Mouse (Mus musculus) heart, embryonic 16.5 days (tissue): ENCODE data around the gene Fchsd2. TPM values are rescaled to one million over a fixed set of nuclear protein-coding genes. Genes with fewer than 3 reads are reported as not detected.

ENCODE experiments used
- ATAC-seq: fragments of 200-750 bp; cut with Nextera tagmentation; replicated peaks from 2 replicates; pipeline ENCODE4 v1.8.0; 2017; ENCODE audit warnings: moderate number of reproducible peaks; ENCODE audit not compliant: insufficient read depth, low FRiP score; ENCODE audit errors: extremely low read depth
- H3K27ac ChIP-seq: fragments of 300-500 bp; sonication (generic); 2 replicates; pipeline ENCODE4 v1.5.1; 2014; ENCODE audit warnings: mild to moderate bottlenecking, low read length, control low read depth, moderate library complexity
- H3K27me3 ChIP-seq: fragments of 300-500 bp; sonication (generic); 2 replicates; pipeline ENCODE4 v1.6.1; 2014; ENCODE audit warnings: low read length, mixed read lengths; ENCODE audit not compliant: control insufficient read depth, insufficient read depth
- H3K36me3 ChIP-seq: fragments of 300-500 bp; sonication (generic); 2 replicates; pipeline ENCODE4 v1.6.1; 2014; ENCODE audit not compliant: control insufficient read depth, insufficient read depth
- H3K4me1 ChIP-seq: fragments of 300-500 bp; sonication (generic); 2 replicates; pipeline ENCODE4 v1.6.1; 2014; ENCODE audit warnings: low read length, mixed read lengths; ENCODE audit not compliant: control insufficient read depth, insufficient read depth
- H3K4me2 ChIP-seq: fragments of 300-500 bp; sonication (generic); 2 replicates; pipeline ENCODE4 v1.6.1; 2014; ENCODE audit warnings: low read depth, mild to moderate bottlenecking, control low read depth, low read length
- H3K4me3 ChIP-seq: fragments of 300-500 bp; sonication (generic); 2 replicates; pipeline ENCODE4 v1.5.1; 2014; ENCODE audit warnings: mild to moderate bottlenecking, control low read depth, low read length
- H3K9ac ChIP-seq: fragments of 300-500 bp; sonication (generic); 2 replicates; pipeline ENCODE4 v1.6.1; 2014; ENCODE audit warnings: low read length, control low read depth
- H3K9me3 ChIP-seq: fragments of 300-500 bp; sonication (generic); replicated peaks from 2 replicates; pipeline ENCODE4 v1.6.1; 2016; ENCODE audit warnings: low read length; ENCODE audit not compliant: control insufficient read depth
- WGBS: fragments of 180-500 bp; shearing (Covaris S2); extraction: QIAGEN DNeasy Blood & Tissue Kit; methylation state at CpG from one replicate; pipeline ENCODE4 v1.1.7; 2014; 5-methylcytosine and 5-hydroxymethylcytosine counted together
- polyA plus RNA-seq: library from polyadenylated mRNA; unstranded; fragments of >200 nt; fragmentation: Nextera tagmentation; extraction: Ambion mirVana; gene quantifications from 2 replicates; pipeline ENCODE4 v1.2.1, GENCODE M21; 2015

Fchsd2 gene
- polyA plus RNA-seq, 1 experiment from 2014 or later: 16.4 TPM

DNA sequence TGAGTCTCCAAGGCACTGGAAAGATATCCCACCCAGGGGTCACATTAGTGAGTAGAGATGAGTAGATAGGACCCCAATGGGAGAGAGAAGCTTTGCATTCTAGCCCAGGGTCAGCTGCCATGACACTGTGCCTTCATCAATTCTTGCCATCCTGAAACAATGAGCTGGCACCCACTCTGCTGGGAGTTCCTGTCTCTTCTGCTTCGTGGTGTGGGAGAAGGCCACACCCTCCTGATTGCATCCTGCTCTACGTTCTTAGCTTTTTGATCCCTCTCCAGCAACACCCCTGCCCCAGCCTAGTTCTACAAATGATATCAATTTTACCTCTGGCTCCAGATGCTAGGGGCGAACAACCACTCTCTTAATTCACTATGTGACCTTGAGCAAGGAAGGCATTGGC is 3.4 kb upstream of the Fchsd2 start:
- Histone ChIP-seq H3K4me1 (peaks cover 34% of the 10 kb centered on the region), H3K9ac (peak overlapping the region; percentile 51), H3K27me3 (no peaks in the 10 kb centered on the region), H3K36me3 (no peaks in the 10 kb centered on the region), H3K4me3 (no peak overlapping the region), H3K9me3 (no peaks in the 10 kb centered on the region), H3K27ac (peak overlapping the region; percentile 91), H3K4me2 (0 out of 2 replicates have a peak overlapping the region, but pooled peaks have one; percentile 10)
- 44% methylated on average over 3 of the region's 3 CpGs for WGBS
- no peak for ATAC-seq

DNA sequence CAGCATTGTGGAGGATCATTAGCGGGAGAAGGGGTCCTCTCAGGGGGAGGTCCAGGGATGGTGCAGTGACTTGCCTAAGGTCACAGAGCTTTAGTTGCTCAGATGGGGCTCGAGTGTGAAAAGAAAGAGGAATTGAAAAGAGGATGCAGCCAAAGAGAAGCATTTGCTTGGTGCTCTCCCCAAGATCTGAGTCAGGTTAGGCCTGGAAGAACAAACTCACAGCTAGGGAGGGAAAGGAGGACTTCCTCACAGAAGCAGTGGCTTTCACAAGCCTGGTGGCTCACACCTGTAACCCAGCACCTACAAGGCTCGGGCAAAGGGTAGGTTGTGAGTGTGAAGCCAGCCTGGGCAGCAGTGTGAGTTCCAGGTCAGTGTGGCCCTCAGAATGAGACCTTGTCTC is 568 bp downstream of the Fchsd2 start:
- peak overlapping the region; percentile 18; the same call in 1 of the 2 replicates for H3K9ac ChIP-seq
- no peaks in the 10 kb centered on the region for H3K9me3 ChIP-seq
- H3K4me1 ChIP-seq: peaks cover 35% of the 10 kb centered on the region
- H3K36me3 ChIP-seq: no peaks in the 10 kb centered on the region
- H3K4me3 ChIP-seq: no peak overlapping the region
- 70% methylated on average over 3 of the region's 3 CpGs for WGBS
- peak overlapping the region; percentile 38 for H3K27ac ChIP-seq
- no peaks in the 10 kb centered on the region for H3K27me3 ChIP-seq
- no peak for ATAC-seq
- peak overlapping the region; percentile 10 for H3K4me2 ChIP-seq

DNA sequence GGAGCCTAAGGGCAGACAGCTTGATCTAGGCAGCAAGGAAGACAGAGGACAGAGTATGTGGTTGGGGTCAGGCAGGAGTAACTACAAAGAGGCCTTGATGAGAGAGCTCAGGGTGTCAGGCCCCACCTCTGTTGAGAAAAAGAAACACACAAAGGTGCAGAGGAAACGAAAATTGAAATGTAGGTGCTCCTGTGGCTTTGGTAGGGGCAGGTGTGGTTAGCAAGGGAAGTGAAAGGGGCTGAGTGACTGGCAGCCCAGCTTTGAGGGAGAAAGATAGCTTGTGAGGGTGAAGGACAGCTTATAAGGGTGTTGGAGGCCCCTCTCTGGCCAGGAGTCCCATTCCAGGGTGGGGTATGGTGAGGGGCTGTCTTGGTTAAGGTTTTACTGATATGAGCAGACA is 2.1 kb downstream of the Fchsd2 start:
- Histone ChIP-seq H3K4me3 (no peak overlapping the region), H3K4me2 (no peak overlapping the region), H3K36me3 (no peaks in the 10 kb centered on the region), H3K27ac (no peak overlapping the region; the same call in 1 of the 2 replicates), H3K27me3 (no peaks in the 10 kb centered on the region), H3K9ac (no peak overlapping the region), H3K4me1 (peaks cover 21% of the 10 kb centered on the region), H3K9me3 (no peaks in the 10 kb centered on the region)
- 0 out of 2 replicates have a peak, but pooled peaks have one; percentile 11 for ATAC-seq
- WGBS: 70% methylated on average over 1 of the region's 1 CpGs

DNA sequence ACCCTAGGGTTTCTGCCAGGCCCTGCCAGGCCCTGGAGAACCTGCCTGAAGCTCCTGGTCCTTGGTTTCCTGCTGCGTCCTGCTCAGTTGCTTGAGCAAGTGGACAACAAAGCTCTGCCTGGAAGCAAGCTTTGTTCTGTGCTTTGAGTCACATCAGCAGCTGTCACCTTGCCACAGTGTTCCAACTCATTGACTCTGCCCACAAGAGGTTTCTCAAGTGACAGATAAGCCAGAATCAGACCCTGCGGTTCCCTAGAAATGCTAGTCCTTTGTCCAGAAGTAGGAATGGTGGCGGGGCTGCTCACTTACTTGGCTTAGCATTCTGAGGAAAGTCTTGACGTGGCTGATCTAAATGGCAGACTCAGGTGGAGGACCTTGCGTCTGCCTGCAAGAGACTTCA is 2.9 kb downstream of the Fchsd2 start:
- no peak overlapping the region for H3K4me3 ChIP-seq
- H3K27ac ChIP-seq: peak overlapping the region; percentile 60
- ATAC-seq: no peak
- peaks cover 18% of the 10 kb centered on the region for H3K4me1 ChIP-seq
- H3K36me3 ChIP-seq: no peaks in the 10 kb centered on the region
- H3K4me2 ChIP-seq: no peak overlapping the region
- no peak overlapping the region for H3K9ac ChIP-seq
- no peaks in the 10 kb centered on the region for H3K27me3 ChIP-seq
- no peaks in the 10 kb centered on the region for H3K9me3 ChIP-seq
- 49% methylated on average over 5 of the region's 5 CpGs for WGBS

DNA sequence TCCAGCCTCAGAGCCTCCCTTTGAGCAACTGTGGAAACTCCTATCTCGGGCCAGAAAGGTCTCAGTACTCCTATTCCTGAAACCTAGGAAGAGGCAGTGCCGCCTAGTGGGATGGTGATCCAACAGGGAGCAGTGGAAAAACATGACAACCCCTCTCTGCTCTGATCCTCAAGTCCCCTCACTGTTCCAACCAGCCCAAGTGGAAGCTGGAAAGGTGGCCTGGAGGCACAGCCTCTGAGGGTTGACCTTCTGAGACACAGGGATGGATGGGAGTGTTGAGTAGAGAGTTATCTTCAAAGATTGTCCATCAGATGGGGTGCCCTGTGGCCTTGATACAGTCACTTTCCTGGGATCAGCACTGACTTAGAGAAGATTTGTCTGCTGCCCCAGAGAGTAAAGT is 3.9 kb downstream of the Fchsd2 start:
- no peak for ATAC-seq
- Histone ChIP-seq H3K4me1 (peaks cover 18% of the 10 kb centered on the region), H3K36me3 (no peaks in the 10 kb centered on the region), H3K27me3 (no peaks in the 10 kb centered on the region), H3K4me2 (no peak overlapping the region), H3K9me3 (no peaks in the 10 kb centered on the region), H3K27ac (no peak overlapping the region), H3K9ac (no peak overlapping the region), H3K4me3 (no peak overlapping the region)
- WGBS: 89% methylated on average over 2 of the region's 2 CpGs

DNA sequence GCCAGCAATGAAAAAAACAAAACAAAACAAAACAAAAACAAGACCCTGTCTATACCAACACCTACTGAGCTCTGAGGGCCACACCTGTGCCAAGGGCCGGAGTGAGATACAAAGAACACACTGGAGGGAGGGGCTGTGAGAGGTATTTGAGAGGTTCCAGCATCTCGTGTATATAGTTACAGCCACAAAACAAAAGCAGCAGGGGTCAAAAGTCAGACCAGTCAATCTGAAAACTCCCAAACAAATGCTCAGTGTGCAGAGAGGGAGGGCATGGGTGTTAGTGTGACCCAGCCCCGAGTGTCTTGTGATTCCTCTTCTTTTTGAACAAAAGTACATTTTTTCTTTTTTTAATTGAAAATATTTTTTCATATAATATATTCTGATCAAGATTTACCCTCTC is 4.4 kb downstream of the Fchsd2 start:
- no peaks in the 10 kb centered on the region for H3K27me3 ChIP-seq
- H3K36me3 ChIP-seq: no peaks in the 10 kb centered on the region
- no peak for ATAC-seq
- no peak overlapping the region for H3K27ac ChIP-seq
- H3K9me3 ChIP-seq: no peaks in the 10 kb centered on the region
- no peak overlapping the region for H3K9ac ChIP-seq
- H3K4me2 ChIP-seq: no peak overlapping the region
- no peak overlapping the region for H3K4me3 ChIP-seq
- peaks cover 18% of the 10 kb centered on the region for H3K4me1 ChIP-seq
- 74% methylated on average over 3 of the region's 3 CpGs for WGBS

DNA sequence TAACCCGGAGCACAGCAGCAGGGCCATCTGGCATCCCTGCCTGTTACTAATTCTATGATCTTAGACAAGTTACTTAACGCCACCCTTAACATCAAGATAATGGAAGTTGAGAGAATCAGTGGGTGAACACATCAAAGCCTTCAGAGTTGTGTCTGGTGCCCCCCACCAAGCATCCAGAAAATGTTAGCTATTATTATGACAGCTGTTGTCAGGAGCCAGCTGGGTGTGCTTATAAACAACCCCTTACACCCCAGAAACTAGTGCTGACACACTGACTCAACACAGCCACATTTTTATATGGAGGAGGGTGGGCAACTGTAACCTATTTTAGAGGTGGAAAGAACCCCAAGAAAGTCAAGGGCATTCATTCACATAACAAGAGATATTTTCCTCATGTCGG is 7.3 kb downstream of the Fchsd2 start:
- 67% methylated on average over 3 of the region's 3 CpGs for WGBS
- no peak for ATAC-seq
- peaks cover 9% of the 10 kb centered on the region for H3K4me1 ChIP-seq

DNA sequence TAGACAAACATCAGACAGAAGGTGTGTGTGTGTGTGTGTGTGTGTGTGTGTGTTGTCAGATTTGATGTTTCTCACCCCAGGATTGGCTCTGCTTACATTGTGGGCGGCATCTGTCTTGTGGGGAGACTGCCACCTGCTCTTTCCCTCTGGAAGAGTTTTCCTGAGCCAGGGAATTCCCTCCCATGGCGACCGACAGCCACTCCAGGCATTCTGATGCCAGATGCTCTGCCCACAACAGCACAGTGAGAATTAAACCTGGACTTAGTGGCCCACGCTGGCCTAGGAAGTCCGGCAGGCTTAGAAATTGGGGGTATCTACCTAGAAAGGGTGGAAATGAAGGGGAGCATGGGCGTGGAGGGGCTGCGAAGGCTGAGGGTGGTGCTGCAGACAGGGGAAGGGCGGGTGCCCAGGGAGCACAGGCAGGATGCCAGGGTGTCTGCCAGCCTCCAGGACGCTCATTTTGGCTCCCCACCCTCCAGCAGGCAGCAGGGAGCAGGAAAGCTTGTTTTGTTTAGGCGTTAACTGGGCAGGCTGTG is 8.6 kb downstream of the Fchsd2 start:
- Histone ChIP-seq H3K36me3 (no peaks in the 10 kb centered on the region), H3K4me3 (no peak overlapping the region), H3K9ac (no peak overlapping the region), H3K9me3 (no peaks in the 10 kb centered on the region), H3K4me1 (no peaks in the 10 kb centered on the region), H3K4me2 (no peak overlapping the region), H3K27ac (no peak overlapping the region), H3K27me3 (no peaks in the 10 kb centered on the region)
- 61% methylated on average over 10 of the region's 10 CpGs for WGBS
- ATAC-seq: no peak; the same call in 1 of the 2 replicates

More for the DNA sequence above, 7.3 kb downstream of the Fchsd2 start:
- Histone ChIP-seq H3K36me3 (no peaks in the 10 kb centered on the region), H3K4me2 (no peak overlapping the region), H3K9ac (no peak overlapping the region), H3K27ac (no peak overlapping the region), H3K9me3 (no peaks in the 10 kb centered on the region), H3K27me3 (no peaks in the 10 kb centered on the region), H3K4me3 (no peak overlapping the region)

DNA sequence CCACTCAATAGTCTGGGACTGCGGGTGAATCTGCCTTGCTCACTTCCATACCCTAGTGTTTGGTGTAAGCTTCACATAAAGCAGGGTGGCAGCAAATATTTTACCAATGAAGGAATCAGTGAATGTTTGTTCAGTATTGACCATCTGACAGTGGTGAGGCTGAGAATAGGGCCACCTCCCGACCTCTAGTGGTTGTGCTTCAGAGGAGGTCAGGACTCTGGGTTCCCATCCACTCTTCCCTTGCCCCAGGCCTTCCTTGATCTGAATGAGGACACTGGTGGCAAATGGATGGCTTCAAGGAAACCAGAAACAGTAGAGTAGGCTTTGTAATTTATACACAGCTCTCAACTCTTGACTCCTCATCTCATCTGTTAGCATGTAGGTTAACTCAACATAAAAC is 14.0 kb downstream of the Fchsd2 start:
- H3K4me1 ChIP-seq: peaks cover 15% of the 10 kb centered on the region
- ATAC-seq: no peak
- H3K4me3 ChIP-seq: no peak overlapping the region
- H3K4me2 ChIP-seq: no peak overlapping the region
- H3K27me3 ChIP-seq: no peaks in the 10 kb centered on the region
- H3K9me3 ChIP-seq: 0 out of 2 replicates have a peak, but pooled peaks cover 2% of the 10 kb centered on the region
- 63% methylated on average over 2 of the region's 2 CpGs for WGBS
- no peak overlapping the region for H3K27ac ChIP-seq
- H3K36me3 ChIP-seq: peaks cover 9% of the 10 kb centered on the region
- no peak overlapping the region for H3K9ac ChIP-seq
